Mouse (Mus musculus) 3T3-L1 (cell line): ENCODE measurements around the gene Dcaf8.
A peak's percentile ranks its signal among the peaks of the same experiment; 100 is the strongest.

Experiments
- DNase-seq: peaks from one replicate; pipeline ENCODE4 v3.0.0-alpha.2; 2015; ENCODE audit warnings: low read depth, low spot score

The Dcaf8 gene

DNA sequence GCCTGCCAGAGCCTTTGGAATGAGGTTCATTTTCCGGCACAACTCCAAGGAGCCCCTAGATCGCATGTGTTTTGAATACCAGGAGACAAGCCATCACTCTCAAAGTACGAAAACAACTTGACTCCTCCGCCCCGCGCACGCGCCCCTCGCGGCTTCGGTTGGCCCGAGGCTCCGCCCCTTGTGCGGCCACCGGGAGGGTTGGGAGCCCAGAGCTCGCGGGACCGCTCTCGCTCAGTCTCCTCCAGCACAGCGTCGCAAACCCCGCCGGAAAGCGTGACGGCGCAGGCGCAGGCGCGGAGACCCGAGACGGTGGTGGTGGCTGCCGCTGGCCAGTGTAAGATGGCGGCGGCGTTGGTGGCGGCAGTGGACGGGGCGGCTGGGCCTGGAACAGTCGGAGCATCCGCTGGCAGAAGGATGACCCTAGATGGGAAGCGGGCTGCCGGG lies at the start of gene Dcaf8:
TSS of gene Dcaf8 (plus strand) at position 250 of the 444 bp plus-strand sequence.
- peak; percentile 95 for DNase-seq

- DNase-seq, result peak; percentile 42
These were observed 48.4 kb upstream of the Dcaf8 start for GRCm38 (mm10) chr1:172099325-172100033.

DNA sequence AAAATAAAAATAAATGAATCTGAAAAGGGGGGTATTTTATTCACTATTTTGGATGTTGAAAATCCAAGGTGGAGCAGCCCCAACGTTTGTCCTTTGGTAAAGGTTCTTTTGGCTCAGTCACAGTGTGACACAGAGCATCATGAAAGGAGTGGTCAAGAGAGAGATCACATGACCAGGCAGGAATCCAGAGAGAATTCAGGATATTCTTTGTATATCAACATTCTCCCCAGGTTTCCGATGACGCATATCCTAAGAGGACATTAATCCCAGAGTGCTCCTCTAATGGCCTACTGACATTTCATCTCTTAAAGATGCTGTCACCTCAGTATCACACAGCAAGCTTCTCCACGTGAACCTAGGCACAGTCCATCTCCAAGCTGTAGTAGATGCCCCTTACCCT lies 44.3 kb upstream of the Dcaf8 start:
- DNase-seq, result no peak

DNA sequence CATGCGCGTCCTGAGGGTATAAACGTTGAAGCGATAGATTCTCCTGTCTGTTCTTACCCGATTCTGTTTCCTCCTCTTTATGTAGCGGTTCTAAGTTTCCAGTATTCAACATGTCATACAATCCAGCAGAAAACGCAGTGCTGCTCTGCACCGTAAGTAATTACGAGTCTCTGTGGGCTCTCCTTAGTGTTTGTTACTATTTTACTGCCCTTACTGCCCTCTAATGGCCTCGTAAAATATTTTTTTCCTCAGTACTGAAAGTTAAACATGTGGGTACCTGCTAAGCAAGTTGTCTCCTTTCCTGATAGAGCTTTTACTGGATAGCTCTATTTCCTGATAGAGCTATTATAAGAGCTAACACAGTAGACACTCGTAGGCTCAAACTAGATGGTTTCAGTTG lies 42.8 kb upstream of the Dcaf8 start:
- no peak for DNase-seq

DNA sequence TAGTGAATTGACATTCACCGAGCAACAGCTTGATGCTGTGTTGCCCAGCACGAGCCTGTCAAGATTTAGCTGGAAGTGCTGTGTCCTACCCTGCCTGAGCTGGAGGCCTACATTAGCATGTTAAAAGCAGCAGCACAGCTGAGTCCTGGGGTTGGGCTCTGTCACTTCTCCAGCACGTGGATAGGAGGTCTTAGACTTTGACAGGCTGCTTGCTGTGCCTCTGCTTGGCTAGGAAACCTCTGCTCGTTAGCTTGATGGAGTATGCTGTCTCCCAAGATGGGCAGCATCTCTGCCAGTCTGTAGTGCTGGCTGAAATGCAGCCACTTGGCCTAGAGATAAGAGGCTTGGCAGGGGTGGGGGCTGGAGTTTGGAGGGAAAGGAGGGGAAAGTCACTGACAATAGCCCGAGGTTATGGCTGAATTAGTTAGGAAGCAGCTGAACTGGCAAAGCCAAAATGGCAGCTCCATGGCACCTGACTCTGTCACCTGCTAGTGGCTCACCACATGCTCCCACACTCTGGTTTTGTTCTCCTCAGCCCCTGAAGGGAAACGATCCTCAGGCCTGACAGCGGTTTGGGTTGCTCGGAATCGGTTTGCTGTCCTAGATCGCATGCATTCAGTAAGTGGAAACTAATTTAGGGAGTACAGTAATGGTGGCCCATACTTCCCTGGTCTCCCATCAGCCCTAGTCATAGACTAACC lies 40.0 kb upstream of the Dcaf8 start:
- no peak for DNase-seq

GRCm38 (mm10) chr1:172116948-172117347 lies 30.9 kb upstream of the Dcaf8 start:
- no peak for DNase-seq

GRCm38 (mm10) chr1:172119100-172119499 lies 28.8 kb upstream of the Dcaf8 start:
- no peak for DNase-seq

DNA sequence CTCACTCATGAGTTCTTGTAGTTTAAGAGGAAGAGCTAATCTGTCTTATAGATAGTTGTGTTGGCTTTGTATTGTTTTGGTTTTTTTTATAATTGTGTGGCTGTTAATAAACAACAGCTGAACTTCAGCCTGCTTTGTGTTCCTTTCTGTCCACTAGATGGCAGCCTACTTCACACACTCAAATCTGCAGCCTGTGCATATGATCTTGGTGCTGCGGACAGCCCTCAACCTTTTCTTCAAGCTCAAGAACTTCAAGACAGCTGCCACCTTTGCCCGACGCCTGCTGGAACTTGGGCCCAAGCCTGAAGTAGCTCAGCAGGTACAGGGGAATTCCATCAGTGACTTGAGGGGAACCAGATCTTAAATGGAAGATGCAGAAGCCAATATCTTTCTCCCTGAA lies 28.2 kb upstream of the Dcaf8 start:
- DNase-seq, result peak; percentile 80

DNA sequence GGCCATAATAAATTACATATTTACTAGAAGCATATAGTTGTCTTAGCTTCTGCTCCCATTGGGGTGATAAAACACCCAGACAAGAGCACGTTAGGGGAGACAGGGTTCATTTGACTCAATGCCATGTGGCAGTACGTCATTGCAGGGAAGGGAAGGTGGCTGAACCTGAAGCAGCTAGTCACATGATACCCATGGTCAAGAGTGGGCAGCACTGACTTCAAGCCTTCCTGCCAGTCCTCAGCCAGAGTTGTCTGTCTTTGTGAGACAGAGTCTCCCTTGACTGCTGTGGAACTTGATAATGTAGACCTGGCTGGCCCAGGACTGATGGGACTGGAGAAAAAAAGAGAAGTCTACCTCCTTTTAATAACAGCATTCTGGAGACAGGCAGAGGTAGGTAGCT lies 25.2 kb upstream of the Dcaf8 start:
- DNase-seq, result no peak

GRCm38 (mm10) chr1:172124572-172124971 lies 23.3 kb upstream of the Dcaf8 start:
- no peak for DNase-seq

- peak; percentile 95 for DNase-seq
These were observed 21.2 kb upstream of the Dcaf8 start, which contains the start of gene Pex19 for GRCm38 (mm10) chr1:172126376-172127347. Gene Pex19, plus strand, starts transcription at chr1:172126755.

- DNase-seq, result peak; percentile 29
These were observed 20.4 kb upstream of the Dcaf8 start for GRCm38 (mm10) chr1:172127487-172127886.

DNA sequence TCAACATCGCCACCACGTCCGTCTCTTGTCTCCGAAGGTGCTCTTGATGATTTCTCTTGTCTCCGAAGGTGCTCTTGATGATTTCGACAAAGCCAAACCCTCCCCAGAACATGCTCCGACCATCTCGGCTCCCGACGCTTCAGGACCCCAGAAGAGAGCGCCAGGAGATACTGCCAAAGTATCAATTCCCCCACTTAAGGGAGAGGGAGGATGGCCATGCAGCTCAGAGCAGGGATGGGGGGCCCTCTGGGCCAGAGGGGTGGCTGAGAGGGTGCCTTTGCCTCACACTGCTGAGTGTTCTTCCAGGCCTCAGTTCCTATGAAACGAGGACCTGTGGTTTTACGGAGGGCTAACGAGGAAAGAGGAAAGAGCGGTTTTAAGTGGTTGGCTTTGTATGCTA lies 19.3 kb upstream of the Dcaf8 start:
- DNase-seq, result no peak

GRCm38 (mm10) chr1:172129108-172129507 lies 18.8 kb upstream of the Dcaf8 start:
- DNase-seq, result peak; percentile 70

GRCm38 (mm10) chr1:172129780-172130179 lies 18.1 kb upstream of the Dcaf8 start:
- DNase-seq, result no peak

GRCm38 (mm10) chr1:172132319-172132718 lies 15.6 kb upstream of the Dcaf8 start:
- DNase-seq, result peak; percentile 62

GRCm38 (mm10) chr1:172133535-172133934 lies 14.3 kb upstream of the Dcaf8 start:
- no peak for DNase-seq

- DNase-seq, result no peak
These were observed 13.8 kb upstream of the Dcaf8 start for GRCm38 (mm10) chr1:172134072-172134471.

GRCm38 (mm10) chr1:172140160-172140559 lies 7.7 kb upstream of the Dcaf8 start:
- DNase-seq, result no peak

DNA sequence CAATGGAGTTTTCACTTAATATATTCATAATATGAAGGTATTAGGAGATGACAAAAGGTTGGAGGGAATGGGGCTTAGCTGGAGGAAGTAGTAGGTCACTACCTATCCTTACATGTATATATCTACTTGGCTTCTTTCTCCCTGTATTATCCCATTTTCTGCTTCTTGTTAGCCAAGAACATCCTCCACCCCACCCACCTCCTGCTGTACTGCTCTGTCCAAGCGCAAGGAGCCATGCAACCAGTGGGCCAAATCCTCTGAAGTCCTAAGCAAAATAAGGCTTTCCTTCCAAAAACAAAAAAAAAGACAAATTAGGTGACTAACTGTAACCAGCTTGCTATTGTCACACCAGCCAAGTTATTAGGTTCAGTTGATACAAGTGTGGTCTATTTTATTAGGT lies 7.1 kb upstream of the Dcaf8 start:
- no peak for DNase-seq

DNA sequence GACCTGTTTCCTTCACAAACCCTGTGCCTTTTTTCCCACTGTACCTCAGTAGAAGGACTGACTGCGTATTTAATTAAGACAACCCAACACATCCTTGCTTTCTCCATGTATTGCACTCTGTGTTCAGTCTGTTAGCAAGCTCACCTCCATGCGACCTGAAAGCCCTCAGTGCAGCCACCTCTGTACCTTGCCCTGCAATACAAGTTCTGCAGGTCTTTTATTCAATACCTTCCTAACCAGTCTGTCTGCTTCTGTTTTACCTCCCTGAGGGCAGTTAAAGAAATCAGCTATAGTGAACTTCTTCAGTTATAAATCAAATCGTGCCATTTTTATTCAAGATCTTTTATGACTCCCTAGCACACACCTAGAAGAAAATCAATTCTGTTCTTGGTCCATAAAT lies 6.4 kb upstream of the Dcaf8 start:
- DNase-seq, result no peak

GRCm38 (mm10) chr1:172143570-172143969 lies 4.3 kb upstream of the Dcaf8 start:
- peak; percentile 86 for DNase-seq
